Mouse (Mus musculus) heart, postnatal 0 days (tissue): ENCODE measurements around the gene Mbd5. TPM values are rescaled to one million over a fixed set of nuclear protein-coding genes. Genes with fewer than 3 reads are reported as not detected.

Experiments used
- ATAC-seq: fragments of 200-750 bp; cut with Nextera tagmentation; 2 replicates; pipeline ENCODE4 v1.8.0; 2017; ENCODE audit warnings: low read depth, moderate number of reproducible peaks, moderate library complexity; ENCODE audit not compliant: insufficient read depth
- DNase-seq: peaks from one replicate; pipeline ENCODE4 v3.0.0-alpha.2; 2016; ENCODE audit warnings: low spot score
- H3K27ac ChIP-seq: fragments of 300-500 bp; sonication (generic); 2 replicates; pipeline ENCODE4 v1.5.1; 2014; ENCODE audit warnings: low read depth, mild to moderate bottlenecking
- H3K27me3 ChIP-seq: fragments of 300-500 bp; sonication (generic); 2 replicates; pipeline ENCODE4 v1.6.1; 2014; ENCODE audit warnings: low read length, mixed read lengths; ENCODE audit not compliant: control insufficient read depth, insufficient read depth
- H3K36me3 ChIP-seq: fragments of 300-500 bp; sonication (generic); replicated peaks from 2 replicates; pipeline ENCODE4 v1.6.1; 2014; ENCODE audit warnings: low read length, mixed read lengths; ENCODE audit not compliant: control insufficient read depth, insufficient read depth
- H3K4me1 ChIP-seq: fragments of 300-500 bp; sonication (generic); 2 replicates; pipeline ENCODE4 v1.6.1; 2014; ENCODE audit warnings: antibody characterized with exemption; ENCODE audit not compliant: control insufficient read depth, insufficient read depth
- H3K4me2 ChIP-seq: fragments of 300-500 bp; sonication (generic); 2 replicates; pipeline ENCODE4 v1.6.1; 2014; ENCODE audit warnings: low read depth, mild to moderate bottlenecking, low read length, moderate library complexity
- H3K4me3 ChIP-seq: fragments of 300-500 bp; sonication (generic); 2 replicates; pipeline ENCODE4 v1.5.1; 2014; ENCODE audit warnings: low read depth, low read length
- H3K9ac ChIP-seq: fragments of 300-500 bp; sonication (generic); replicated peaks from 2 replicates; pipeline ENCODE4 v1.6.1; 2014; ENCODE audit warnings: low read depth, low read length, mixed read lengths
- H3K9me3 ChIP-seq: fragments of 300-500 bp; sonication (generic); replicated peaks from 2 replicates; pipeline ENCODE4 v1.6.1; 2016; ENCODE audit warnings: low read length; ENCODE audit not compliant: control insufficient read depth
- CTCF ChIP-seq: IDR thresholded peaks from 2 replicates; pipeline ENCODE4 v1.5.1; 2016; ENCODE audit warnings: antibody characterized with exemption, control low read depth, low read depth
- EP300 ChIP-seq: IDR thresholded peaks from 2 replicates; pipeline ENCODE4 v1.6.1; 2016; ENCODE audit warnings: antibody characterized with exemption, low read depth
- WGBS: fragments of 180-500 bp; shearing (Covaris S2); extraction: QIAGEN DNeasy Blood & Tissue Kit; methylation state at CpG from one replicate; pipeline ENCODE4 v1.1.7; 2014; 5-methylcytosine and 5-hydroxymethylcytosine counted together
- polyA plus RNA-seq: library from polyadenylated mRNA; unstranded; fragments of >200 nt; fragmentation: Nextera tagmentation; extraction: Ambion mirVana; gene quantifications from 2 replicates; pipeline ENCODE4 v1.2.1, GENCODE M21; 2015
- total RNA-seq: library from RNA; depleted of rRNA; stranded (reverse); fragments of >200 nt; gene quantifications from 2 replicates; pipeline ENCODE4 v1.2.3, GENCODE M21; 2014; ENCODE audit warnings: low replicate concordance

Gene Mbd5
- total and polyA plus RNA-seq, 2 experiments from 2014 or later = 11.5 to 15.4 TPM

GRCm38 (mm10) chr2:49345786-49346185, 396.5 kb downstream of the Mbd5 start:
- TF ChIP-seq CTCF = no peak
- no peak for TF ChIP-seq EP300
- H3K27ac ChIP-seq = no peak overlapping the region
- no peak for ATAC-seq
- no peak overlapping the region for H3K9ac ChIP-seq
- H3K4me1 ChIP-seq = peaks cover 11% of the 10 kb centered on the region; the same call in 1 of the 2 replicates
- no peak overlapping the region for H3K4me3 ChIP-seq
- H3K4me2 ChIP-seq = no peak overlapping the region
- no peaks in the 10 kb centered on the region for H3K9me3 ChIP-seq
- WGBS = 35% methylated on average over 2 of the region's 2 CpGs
- H3K36me3 ChIP-seq = no peaks in the 10 kb centered on the region
- no peak for DNase-seq
- H3K27me3 ChIP-seq = no peaks in the 10 kb centered on the region

- H3K4me1 ChIP-seq = peaks cover 14% of the 10 kb centered on the region; the same call in 1 of the 2 replicates
- no peak overlapping the region for H3K4me3 ChIP-seq
- H3K27me3 ChIP-seq = no peaks in the 10 kb centered on the region
- no peak overlapping the region for H3K4me2 ChIP-seq
- peak overlapping the region; percentile 87 for H3K27ac ChIP-seq
- no peaks in the 10 kb centered on the region for H3K36me3 ChIP-seq
- no peaks in the 10 kb centered on the region for H3K9me3 ChIP-seq
- DNase-seq (peak; percentile 93), ATAC-seq (peak; percentile 98)
- no peak for TF ChIP-seq CTCF
- TF ChIP-seq EP300 = peak; percentile 93
- no peak overlapping the region for H3K9ac ChIP-seq
- 15% methylated on average over 5 of the region's 5 CpGs for WGBS
Observed at GRCm38 (mm10) chr2:49349813-49350212, 400.5 kb downstream of the Mbd5 start.

- TF ChIP-seq EP300 = no peak
- TF ChIP-seq CTCF = no peak
- H3K36me3 ChIP-seq = no peaks in the 10 kb centered on the region
- no peak overlapping the region for H3K4me2 ChIP-seq
- peaks cover 14% of the 10 kb centered on the region; the same call in 1 of the 2 replicates for H3K4me1 ChIP-seq
- no peaks in the 10 kb centered on the region for H3K27me3 ChIP-seq
- H3K27ac ChIP-seq = no peak overlapping the region
- WGBS = 42% methylated on average over 4 of the region's 4 CpGs
- ATAC-seq (no peak), DNase-seq (no peak)
- no peaks in the 10 kb centered on the region for H3K9me3 ChIP-seq
- H3K9ac ChIP-seq = no peak overlapping the region
- no peak overlapping the region for H3K4me3 ChIP-seq
Observed at GRCm38 (mm10) chr2:49350852-49351251, 401.5 kb downstream of the Mbd5 start.

- H3K27ac ChIP-seq = no peak overlapping the region
- H3K9ac ChIP-seq = no peak overlapping the region
- H3K4me1 ChIP-seq = peaks cover 10% of the 10 kb centered on the region; the same call in 1 of the 2 replicates
- no peaks in the 10 kb centered on the region for H3K9me3 ChIP-seq
- no peak for DNase-seq
- no peaks in the 10 kb centered on the region for H3K27me3 ChIP-seq
- 77% methylated on average over 1 of the region's 1 CpGs for WGBS
- H3K4me2 ChIP-seq = no peak overlapping the region
- H3K36me3 ChIP-seq = no peaks in the 10 kb centered on the region
- H3K4me3 ChIP-seq = no peak overlapping the region
- ATAC-seq = no peak
- TF ChIP-seq EP300 (no peak), CTCF (no peak)
Observed at GRCm38 (mm10) chr2:49354066-49354465, 404.8 kb downstream of the Mbd5 start.

- Histone ChIP-seq H3K4me2 (no peak overlapping the region), H3K4me3 (no peak overlapping the region), H3K36me3 (no peaks in the 10 kb centered on the region), H3K27me3 (no peaks in the 10 kb centered on the region), H3K9me3 (no peaks in the 10 kb centered on the region), H3K9ac (no peak overlapping the region), H3K4me1 (0 out of 2 replicates have a peak, but pooled peaks cover 2% of the 10 kb centered on the region), H3K27ac (no peak overlapping the region)
- WGBS = 84% methylated on average over 8 of the region's 8 CpGs
- TF ChIP-seq CTCF (no peak), EP300 (no peak)
- ATAC-seq (no peak), DNase-seq (no peak)
Observed at GRCm38 (mm10) chr2:49355867-49356266, 406.6 kb downstream of the Mbd5 start.

- Histone ChIP-seq H3K4me2 (no peak overlapping the region), H3K9ac (no peak overlapping the region), H3K9me3 (no peaks in the 10 kb centered on the region), H3K36me3 (no peaks in the 10 kb centered on the region), H3K4me1 (no peaks in the 10 kb centered on the region), H3K4me3 (no peak overlapping the region), H3K27ac (no peak overlapping the region), H3K27me3 (no peaks in the 10 kb centered on the region)
- WGBS = 82% methylated on average over 7 of the region's 7 CpGs
- ATAC-seq (no peak), DNase-seq (no peak)
- no peak for TF ChIP-seq CTCF
- no peak for TF ChIP-seq EP300
Observed at GRCm38 (mm10) chr2:49358128-49358814, 409.0 kb downstream of the Mbd5 start.
